Mouse (Mus musculus) cerebellum, adult 11-12 months (tissue): Measurements from ENCODE around the gene Nectin1.

ENCODE experiments used
- DNase-seq: peaks from one replicate; pipeline ENCODE4 v3.0.0; 2022

Gene Nectin1

GRCm38 (mm10) chr9:43741277-43741676 is 2.5 kb upstream of the Nectin1 start:
- no peak for DNase-seq

- peak; percentile 36 for DNase-seq
These were observed 1.7 kb upstream of the Nectin1 start for GRCm38 (mm10) chr9:43742066-43742465.

- DNase-seq: peak; percentile 74
These were observed 710 bp upstream of the Nectin1 start for GRCm38 (mm10) chr9:43742902-43743646.

- DNase-seq: peak; percentile 55
These were observed 576 bp downstream of the Nectin1 start for GRCm38 (mm10) chr9:43744138-43744981.

- DNase-seq: peak; percentile 76
These were observed 1.4 kb downstream of the Nectin1 start for GRCm38 (mm10) chr9:43745051-43745792.

DNA sequence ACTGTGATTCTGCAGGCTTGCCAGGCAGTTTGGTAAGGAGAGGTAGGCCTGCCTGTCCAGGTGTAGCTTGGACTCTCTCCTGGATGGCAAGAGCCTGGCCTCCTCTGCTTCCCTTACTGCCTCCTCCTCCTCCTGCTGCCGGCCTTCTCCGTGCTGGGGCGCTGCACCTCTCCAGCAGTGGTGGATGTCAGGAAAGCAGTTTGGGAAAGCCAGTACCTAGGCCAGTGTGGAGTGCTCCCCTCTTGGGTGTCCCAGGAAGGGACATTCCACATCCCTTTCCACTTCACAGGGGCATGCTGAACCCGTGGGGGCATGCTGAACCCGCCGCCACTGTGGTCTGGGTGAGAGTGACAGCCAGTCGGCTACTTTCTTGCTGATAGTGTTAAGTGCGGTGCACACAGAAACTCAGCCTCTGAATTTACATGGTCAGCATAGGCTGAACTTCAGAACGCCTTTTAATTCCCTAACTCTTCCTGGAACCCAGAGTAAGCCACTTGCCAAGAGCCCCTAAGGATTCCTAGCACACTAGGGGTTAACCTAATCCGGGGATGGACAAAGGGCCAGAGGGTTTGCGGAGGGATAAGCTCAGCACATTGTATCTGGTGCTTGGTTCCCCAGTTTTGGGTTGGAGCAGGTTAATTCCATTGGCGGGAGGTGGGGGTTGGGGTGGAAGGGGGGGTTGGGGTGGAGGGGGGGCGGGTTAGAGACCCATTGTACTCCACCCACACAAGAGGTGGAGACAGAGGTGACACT is 2.3 kb downstream of the Nectin1 start:
- peak; percentile 47 for DNase-seq

DNA sequence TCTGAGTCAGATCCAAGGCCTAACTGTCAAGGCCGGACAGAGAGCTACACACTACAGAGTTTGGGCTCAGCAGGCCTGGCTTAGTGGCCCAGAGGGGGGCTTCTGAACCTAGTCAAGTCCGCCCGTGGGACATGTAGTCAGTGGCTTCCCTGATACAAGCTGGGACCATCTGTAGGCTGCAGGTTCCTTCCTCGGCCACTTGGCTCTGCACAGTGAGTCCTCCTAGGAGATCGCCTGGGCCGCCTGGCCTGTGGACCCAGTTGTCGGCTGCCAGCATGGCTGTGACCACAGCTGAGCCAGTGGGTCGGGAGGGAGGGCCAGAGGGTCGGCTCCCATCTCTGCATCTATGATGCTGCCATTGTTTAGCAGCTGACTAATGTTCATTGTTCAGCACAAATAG is 3.9 kb downstream of the Nectin1 start:
- peak; percentile 44 for DNase-seq

GRCm38 (mm10) chr9:43748519-43748918 is 4.7 kb downstream of the Nectin1 start:
- no peak for DNase-seq

- DNase-seq: no peak
These were observed 6.3 kb downstream of the Nectin1 start for GRCm38 (mm10) chr9:43750053-43750452.

DNA sequence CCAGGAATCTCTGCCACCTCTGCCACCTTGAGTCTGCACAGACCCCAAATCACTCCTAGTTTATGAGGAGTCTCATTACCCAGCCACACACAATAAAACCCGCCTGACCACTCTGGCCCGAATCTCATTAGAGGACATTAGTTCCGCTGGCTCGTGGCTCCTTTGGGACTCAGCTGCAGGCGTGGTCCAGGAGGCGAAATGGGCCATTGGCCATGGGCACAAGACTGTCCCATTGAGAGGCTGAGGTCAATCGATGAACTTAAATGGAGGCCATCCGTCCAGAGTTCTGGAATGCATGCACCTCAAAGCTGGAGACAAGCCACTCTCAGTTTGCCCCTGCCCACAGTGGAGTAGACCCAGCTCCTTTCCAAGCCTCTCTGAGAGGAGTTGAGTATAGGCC is 7.3 kb downstream of the Nectin1 start:
- DNase-seq: no peak

DNA sequence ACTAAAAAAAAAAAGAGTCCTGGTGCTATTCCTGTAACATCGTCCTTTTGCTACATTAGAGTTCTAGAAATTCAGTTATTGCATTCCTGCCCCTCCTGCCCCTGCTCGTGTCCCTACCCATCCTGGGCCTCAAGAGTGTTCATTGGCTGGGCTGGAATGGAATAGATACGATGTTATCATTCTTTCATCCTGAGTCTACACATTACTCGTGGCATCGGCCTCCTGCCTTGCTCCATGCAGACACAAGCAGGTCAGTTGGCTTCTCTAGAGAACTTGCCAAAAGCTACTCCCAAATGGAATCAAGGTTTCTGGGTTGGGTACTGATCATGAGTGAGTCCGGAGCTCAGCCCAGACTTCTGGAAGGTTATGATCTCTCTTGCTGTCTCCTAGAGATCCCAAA is 9.7 kb downstream of the Nectin1 start:
- no peak for DNase-seq

- no peak for DNase-seq
These were observed 10.3 kb downstream of the Nectin1 start for GRCm38 (mm10) chr9:43754083-43754482.

- DNase-seq: no peak
These were observed 11.0 kb downstream of the Nectin1 start for GRCm38 (mm10) chr9:43754768-43755197.

- DNase-seq: no peak
These were observed 11.7 kb downstream of the Nectin1 start for GRCm38 (mm10) chr9:43755464-43755863.

GRCm38 (mm10) chr9:43755928-43756327 is 12.1 kb downstream of the Nectin1 start:
- no peak for DNase-seq

DNA sequence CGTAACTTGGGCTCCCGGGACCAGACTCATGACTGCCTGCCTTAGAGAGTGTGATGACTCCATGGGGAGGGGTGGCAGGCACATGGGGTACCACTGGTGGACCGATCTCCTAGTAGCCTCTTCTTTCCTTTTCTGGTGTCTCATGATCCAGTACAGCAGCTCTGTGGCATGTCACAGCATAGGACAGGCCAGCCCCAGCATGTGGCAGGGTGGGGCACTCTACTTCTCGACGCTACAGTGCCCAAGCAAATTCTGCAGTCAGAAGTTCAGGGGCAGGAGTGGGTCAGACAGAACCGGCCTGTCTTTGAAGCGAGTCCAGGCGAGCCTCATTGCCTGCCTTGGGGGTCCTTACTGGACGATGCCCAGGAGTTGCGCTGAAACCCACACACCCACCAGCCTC is 13.4 kb downstream of the Nectin1 start:
- DNase-seq: no peak

- DNase-seq: no peak
These were observed 14.5 kb downstream of the Nectin1 start for GRCm38 (mm10) chr9:43757972-43758965.

DNA sequence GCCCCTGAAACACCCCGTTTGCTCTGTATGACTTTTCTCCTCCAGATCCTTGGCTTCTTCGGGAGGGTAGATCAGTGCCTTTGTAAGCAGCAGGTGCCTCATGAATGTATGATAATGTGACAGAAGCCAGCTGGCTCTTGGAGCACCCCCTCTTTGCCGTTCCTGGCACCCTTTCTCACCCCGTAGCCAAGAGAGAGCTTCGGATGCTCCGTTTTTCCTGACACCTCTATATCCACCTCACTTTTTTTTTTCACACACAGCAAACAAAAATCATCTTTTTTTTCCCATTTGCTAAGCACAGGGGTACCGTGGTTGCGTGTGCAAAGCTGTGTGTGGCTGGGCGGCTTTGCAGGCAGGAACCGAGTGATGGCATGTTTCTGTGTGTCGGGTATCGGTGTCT is 16.3 kb downstream of the Nectin1 start:
- no peak for DNase-seq

GRCm38 (mm10) chr9:43761181-43761820 is 17.5 kb downstream of the Nectin1 start:
- no peak for DNase-seq

- DNase-seq: no peak
These were observed 18.2 kb downstream of the Nectin1 start for GRCm38 (mm10) chr9:43761941-43762340.
